Mouse (Mus musculus): Measurements from ENCODE around the gene Ttc7b. TPM values are rescaled to one million over a fixed set of nuclear protein-coding genes. Genes with fewer than 3 reads are reported as not detected.

The Ttc7b gene
- polyA plus RNA-seq, 1 experiment from 2014 or later = 16.1 TPM

GRCm38 (mm10) chr12:100377791-100378190 lies 142.8 kb downstream of the Ttc7b start:
- Histone ChIP-seq H3K4me2 (ENCODE audit: low read depth) (no peak overlapping the region), H3K36me3 (ENCODE audit: control insufficient read depth, insufficient read depth, low read length) (peaks cover 5% of the 10 kb centered on the region), H3K4me3 (ENCODE audit: low read depth, low read length) (no peak overlapping the region), H3K27ac (ENCODE audit: low read depth, low read length) (no peak overlapping the region), H3K9me3 (ENCODE audit: control insufficient read depth, low read length) (no peaks in the 10 kb centered on the region), H3K27me3 (ENCODE audit: control insufficient read depth, insufficient read depth, low read length) (no peaks in the 10 kb centered on the region), H3K4me1 (ENCODE audit: control insufficient read depth, insufficient read depth, low read length) (no peaks in the 10 kb centered on the region), H3K9ac (ENCODE audit: low read length) (no peak overlapping the region)
- DNase-seq (ENCODE audit: low spot score) (no peak), ATAC-seq (ENCODE audit: insufficient read depth, low FRiP score, low TSS enrichment) (no peak)
- WGBS = 58% methylated on average over 1 of the region's 1 CpGs

DNA sequence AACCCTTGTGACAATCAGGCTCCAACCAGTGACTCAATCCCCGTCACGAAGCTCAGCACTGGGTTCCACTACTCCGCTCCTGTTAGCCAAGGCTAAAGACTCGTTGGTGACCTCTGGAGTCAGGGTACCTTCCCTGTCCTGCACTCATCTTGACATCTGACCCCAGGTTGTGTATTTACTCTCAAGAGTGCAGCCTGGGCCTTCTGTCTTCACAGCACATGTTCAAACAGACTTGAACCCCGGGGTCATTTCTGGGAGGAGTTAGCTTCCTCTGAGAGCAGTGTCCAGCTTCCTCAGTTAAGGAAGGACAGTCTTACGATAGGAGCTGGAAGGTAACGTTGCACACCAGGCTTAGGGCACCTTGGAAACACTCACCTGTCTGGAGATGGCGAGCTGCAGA lies 144.8 kb downstream of the Ttc7b start:
- H3K9me3 ChIP-seq (ENCODE audit: control insufficient read depth, low read length) = no peaks in the 10 kb centered on the region
- 87% methylated on average over 8 of the region's 8 CpGs for WGBS
- H3K4me3 ChIP-seq (ENCODE audit: low read depth, low read length) = no peak overlapping the region
- peaks cover 5% of the 10 kb centered on the region for H3K36me3 ChIP-seq (ENCODE audit: control insufficient read depth, insufficient read depth, low read length)
- H3K4me1 ChIP-seq (ENCODE audit: control insufficient read depth, insufficient read depth, low read length) = no peaks in the 10 kb centered on the region
- H3K27me3 ChIP-seq (ENCODE audit: control insufficient read depth, insufficient read depth, low read length) = no peaks in the 10 kb centered on the region
- no peak overlapping the region for H3K9ac ChIP-seq (ENCODE audit: low read length)
- no peak overlapping the region for H3K27ac ChIP-seq (ENCODE audit: low read depth, low read length)
- ATAC-seq (ENCODE audit: insufficient read depth, low FRiP score, low TSS enrichment) (no peak), DNase-seq (ENCODE audit: low spot score) (no peak)
- H3K4me2 ChIP-seq (ENCODE audit: low read depth) = no peak overlapping the region

- Histone ChIP-seq H3K36me3 (ENCODE audit: control insufficient read depth, insufficient read depth, low read length) (peaks cover 12% of the 10 kb centered on the region), H3K9ac (ENCODE audit: low read length) (no peak overlapping the region), H3K27me3 (ENCODE audit: control insufficient read depth, insufficient read depth, low read length) (no peaks in the 10 kb centered on the region), H3K4me1 (ENCODE audit: control insufficient read depth, insufficient read depth, low read length) (no peaks in the 10 kb centered on the region), H3K27ac (ENCODE audit: low read depth, low read length) (no peak overlapping the region), H3K9me3 (ENCODE audit: control insufficient read depth, low read length) (no peaks in the 10 kb centered on the region), H3K4me3 (ENCODE audit: low read depth, low read length) (no peak overlapping the region), H3K4me2 (ENCODE audit: low read depth) (no peak overlapping the region)
- DNase-seq (ENCODE audit: low spot score) (no peak), ATAC-seq (ENCODE audit: insufficient read depth, low FRiP score, low TSS enrichment) (no peak)
- WGBS = 87% methylated on average over 7 of the region's 7 CpGs
These were observed 147.8 kb downstream of the Ttc7b start for GRCm38 (mm10) chr12:100372785-100373184.

DNA sequence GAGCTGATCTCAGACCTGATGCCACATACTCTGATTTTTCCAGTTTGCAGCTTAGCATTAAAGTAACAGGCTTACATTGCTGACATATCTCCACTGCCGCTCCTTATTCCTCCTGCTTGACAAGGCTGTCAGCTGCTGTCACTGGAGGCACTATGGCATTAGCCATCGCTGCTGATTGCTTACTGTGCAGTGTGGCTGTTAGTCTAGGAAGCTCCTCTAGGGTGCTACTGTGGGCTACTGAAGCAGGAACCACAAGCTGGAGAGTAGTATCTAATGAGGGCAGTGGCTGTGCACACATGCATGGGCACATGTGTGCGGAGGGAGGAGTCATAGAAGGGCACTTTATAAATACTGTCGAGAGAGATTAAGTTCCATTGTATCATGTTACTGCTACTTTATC lies 148.6 kb downstream of the Ttc7b start:
- ATAC-seq (ENCODE audit: insufficient read depth, low FRiP score, low TSS enrichment) (no peak), DNase-seq (ENCODE audit: low spot score) (no peak)
- no peak overlapping the region for H3K4me2 ChIP-seq (ENCODE audit: low read depth)
- no peak overlapping the region for H3K4me3 ChIP-seq (ENCODE audit: low read depth, low read length)
- H3K27ac ChIP-seq (ENCODE audit: low read depth, low read length) = no peak overlapping the region
- H3K36me3 ChIP-seq (ENCODE audit: control insufficient read depth, insufficient read depth, low read length) = peaks cover 12% of the 10 kb centered on the region
- 91% methylated on average over 4 of the region's 4 CpGs for WGBS
- H3K9ac ChIP-seq (ENCODE audit: low read length) = no peak overlapping the region
- no peaks in the 10 kb centered on the region for H3K9me3 ChIP-seq (ENCODE audit: control insufficient read depth, low read length)
- H3K27me3 ChIP-seq (ENCODE audit: control insufficient read depth, insufficient read depth, low read length) = no peaks in the 10 kb centered on the region
- no peaks in the 10 kb centered on the region for H3K4me1 ChIP-seq (ENCODE audit: control insufficient read depth, insufficient read depth, low read length)

GRCm38 (mm10) chr12:100369786-100370185 lies 150.8 kb downstream of the Ttc7b start:
- WGBS = 89% methylated on average over 2 of the region's 2 CpGs
- H3K4me1 ChIP-seq (ENCODE audit: control insufficient read depth, insufficient read depth, low read length) = no peaks in the 10 kb centered on the region
- no peak overlapping the region for H3K27ac ChIP-seq (ENCODE audit: low read depth, low read length)
- no peaks in the 10 kb centered on the region for H3K27me3 ChIP-seq (ENCODE audit: control insufficient read depth, insufficient read depth, low read length)
- peaks cover 7% of the 10 kb centered on the region; the same call in 1 of the 2 replicates for H3K36me3 ChIP-seq (ENCODE audit: control insufficient read depth, insufficient read depth, low read length)
- H3K9me3 ChIP-seq (ENCODE audit: control insufficient read depth, low read length) = no peaks in the 10 kb centered on the region
- no peak overlapping the region for H3K9ac ChIP-seq (ENCODE audit: low read length)
- H3K4me3 ChIP-seq (ENCODE audit: low read depth, low read length) = no peak overlapping the region
- ATAC-seq (ENCODE audit: insufficient read depth, low FRiP score, low TSS enrichment) (no peak), DNase-seq (ENCODE audit: low spot score) (no peak)
- no peak overlapping the region for H3K4me2 ChIP-seq (ENCODE audit: low read depth)

- DNase-seq (ENCODE audit: low spot score) = no peak
- H3K36me3 ChIP-seq (ENCODE audit: control insufficient read depth, insufficient read depth, low read length) = peaks cover 7% of the 10 kb centered on the region; the same call in 1 of the 2 replicates
- H3K27me3 ChIP-seq (ENCODE audit: control insufficient read depth, insufficient read depth, low read length) = no peaks in the 10 kb centered on the region
- no peak overlapping the region for H3K4me2 ChIP-seq (ENCODE audit: low read depth)
- WGBS = 72% methylated on average over 3 of the region's 3 CpGs
- H3K4me3 ChIP-seq (ENCODE audit: low read depth, low read length) = no peak overlapping the region
- H3K9me3 ChIP-seq (ENCODE audit: control insufficient read depth, low read length) = no peaks in the 10 kb centered on the region
- H3K4me1 ChIP-seq (ENCODE audit: control insufficient read depth, insufficient read depth, low read length) = no peaks in the 10 kb centered on the region
- ATAC-seq (ENCODE audit: insufficient read depth, low FRiP score, low TSS enrichment) = no peak
- no peak overlapping the region for H3K9ac ChIP-seq (ENCODE audit: low read length)
- H3K27ac ChIP-seq (ENCODE audit: low read depth, low read length) = no peak overlapping the region
These were observed 151.4 kb downstream of the Ttc7b start for GRCm38 (mm10) chr12:100369220-100369619.

DNA sequence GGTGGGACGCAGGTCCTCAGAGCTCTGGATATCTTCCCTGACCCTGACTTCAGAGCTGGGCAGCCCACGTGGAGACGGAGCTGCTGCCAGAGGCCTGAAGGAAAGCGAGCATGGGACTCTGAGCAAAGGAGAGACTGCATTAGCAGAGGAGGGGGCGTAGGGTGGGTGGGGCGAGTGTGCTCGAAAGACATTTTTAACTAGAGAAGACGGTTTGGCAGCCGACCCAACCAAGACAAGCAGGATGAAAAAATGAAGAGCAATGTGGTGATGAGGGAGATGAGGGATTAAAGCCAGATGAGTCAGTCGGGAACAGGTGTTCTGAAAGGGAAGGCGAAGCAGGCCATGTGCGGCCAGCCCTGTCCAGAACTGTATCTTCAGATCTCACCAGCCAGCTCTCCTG lies 159.3 kb downstream of the Ttc7b start:
- 91% methylated on average over 12 of the region's 12 CpGs for WGBS
- no peak for ATAC-seq (ENCODE audit: insufficient read depth, low FRiP score, low TSS enrichment)

GRCm38 (mm10) chr12:100358040-100358620 lies 162.5 kb downstream of the Ttc7b start:
- H3K4me2 ChIP-seq (ENCODE audit: low read depth) = no peak overlapping the region
- ATAC-seq (ENCODE audit: insufficient read depth, low FRiP score, low TSS enrichment) (no peak), DNase-seq (ENCODE audit: low spot score) (no peak)
- H3K27me3 ChIP-seq (ENCODE audit: control insufficient read depth, insufficient read depth, low read length) = no peaks in the 10 kb centered on the region
- H3K4me3 ChIP-seq (ENCODE audit: low read depth, low read length) = no peak overlapping the region
- H3K9me3 ChIP-seq (ENCODE audit: control insufficient read depth, low read length) = no peaks in the 10 kb centered on the region
- H3K36me3 ChIP-seq (ENCODE audit: control insufficient read depth, insufficient read depth, low read length) = no peaks in the 10 kb centered on the region; the same call in 1 of the 2 replicates
- H3K4me1 ChIP-seq (ENCODE audit: control insufficient read depth, insufficient read depth, low read length) = no peaks in the 10 kb centered on the region
- H3K27ac ChIP-seq (ENCODE audit: low read depth, low read length) = no peak overlapping the region
- 83% methylated on average over 6 of the region's 6 CpGs for WGBS
- no peak overlapping the region for H3K9ac ChIP-seq (ENCODE audit: low read length)

More for the DNA sequence above, 159.3 kb downstream of the Ttc7b start:
- Histone ChIP-seq H3K4me2 (ENCODE audit: low read depth) (no peak overlapping the region), H3K27me3 (ENCODE audit: control insufficient read depth, insufficient read depth, low read length) (no peaks in the 10 kb centered on the region), H3K36me3 (ENCODE audit: control insufficient read depth, insufficient read depth, low read length) (no peaks in the 10 kb centered on the region; the same call in 1 of the 2 replicates), H3K4me3 (ENCODE audit: low read depth, low read length) (no peak overlapping the region), H3K27ac (ENCODE audit: low read depth, low read length) (no peak overlapping the region), H3K4me1 (ENCODE audit: control insufficient read depth, insufficient read depth, low read length) (no peaks in the 10 kb centered on the region), H3K9ac (ENCODE audit: low read length) (no peak overlapping the region), H3K9me3 (ENCODE audit: control insufficient read depth, low read length) (no peaks in the 10 kb centered on the region)
- DNase-seq (ENCODE audit: low spot score) = no peak

DNA sequence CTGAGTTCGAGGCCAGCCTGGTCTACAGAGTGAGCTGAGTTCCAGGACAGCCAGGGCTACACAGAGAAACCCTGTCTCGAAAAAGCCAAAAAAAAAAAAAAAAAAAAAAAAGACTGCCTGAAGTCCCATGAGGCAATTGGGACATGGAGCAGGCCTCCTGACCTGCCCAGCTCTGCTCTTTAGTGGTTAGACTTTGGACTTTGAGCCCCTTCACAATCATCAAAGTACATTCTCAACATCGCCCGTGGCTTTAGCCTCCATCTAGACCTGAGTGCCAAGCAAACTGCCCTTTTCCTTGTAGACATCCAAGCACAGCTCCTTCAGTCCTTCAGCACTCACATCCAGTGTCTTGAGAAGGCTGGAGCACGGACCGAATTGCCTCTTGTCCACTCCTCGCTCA lies 164.2 kb downstream of the Ttc7b start:
- no peaks in the 10 kb centered on the region for H3K4me1 ChIP-seq (ENCODE audit: control insufficient read depth, insufficient read depth, low read length)
- WGBS = 94% methylated on average over 6 of the region's 7 CpGs
- ATAC-seq (ENCODE audit: insufficient read depth, low FRiP score, low TSS enrichment) = no peak
- H3K36me3 ChIP-seq (ENCODE audit: control insufficient read depth, insufficient read depth, low read length) = no peaks in the 10 kb centered on the region; the same call in 1 of the 2 replicates
- no peak overlapping the region for H3K4me3 ChIP-seq (ENCODE audit: low read depth, low read length)
- H3K9me3 ChIP-seq (ENCODE audit: control insufficient read depth, low read length) = no peaks in the 10 kb centered on the region
- H3K4me2 ChIP-seq (ENCODE audit: low read depth) = no peak overlapping the region
- H3K27me3 ChIP-seq (ENCODE audit: control insufficient read depth, insufficient read depth, low read length) = no peaks in the 10 kb centered on the region
- no peak overlapping the region for H3K27ac ChIP-seq (ENCODE audit: low read depth, low read length)
- H3K9ac ChIP-seq (ENCODE audit: low read length) = no peak overlapping the region
- DNase-seq (ENCODE audit: low spot score) = no peak
